Mouse (Mus musculus): ENCODE measurements around the gene Hap1. TPM values are rescaled to one million over a fixed set of nuclear protein-coding genes. Genes with fewer than 3 reads are reported as not detected.
"Not testable (repeated sequence)": the region's sequence is repeated elsewhere in the genome, so short reads cannot be mapped to it uniquely, and the experiment has no call there.

Hap1 gene
- polyA plus RNA-seq, 2 experiments = 0.06 to 0.23 TPM

DNA sequence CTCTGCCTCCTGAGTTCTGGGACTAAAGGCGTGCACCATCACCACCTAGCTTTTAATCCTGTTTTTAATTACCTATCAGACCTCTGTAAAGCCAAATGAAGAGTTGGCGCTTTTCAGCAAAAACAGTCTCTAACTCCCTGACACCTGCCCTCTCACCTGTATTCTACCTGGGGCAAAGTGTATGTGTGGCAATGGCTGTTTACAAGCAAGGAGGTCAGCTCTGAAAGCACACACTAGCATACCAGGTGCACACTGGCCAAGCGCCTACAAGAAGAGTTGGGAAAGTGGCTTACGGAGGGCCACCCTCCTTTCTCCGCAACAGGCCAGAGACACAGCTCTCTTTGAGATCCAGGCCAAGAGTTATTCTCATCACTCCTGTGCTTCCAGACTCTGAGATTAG, 40.5 kb downstream of the Hap1 start:
- Histone ChIP-seq H3K4me3 (ENCODE audit: insufficient read depth in 1 of 2, low read depth in 2 of 2, low read length in 2 of 2) (no peak overlapping the region), H3K9ac (replicated peaks) (no peak overlapping the region), H3K36me3 (replicated peaks; ENCODE audit: control insufficient read depth, insufficient read depth, low read depth) (no peaks in the 10 kb centered on the region; the same call in 1 of the 2 replicates), H3K27ac (no peak overlapping the region), H3K27me3 (ENCODE audit: control insufficient read depth, insufficient read depth, low read length) (no peaks in the 10 kb centered on the region), H3K9me3 (ENCODE audit: control insufficient read depth, low read length) (no peaks in the 10 kb centered on the region), H3K4me2 (ENCODE audit: low read depth) (no peak overlapping the region), H3K4me1 (replicated peaks; ENCODE audit: control insufficient read depth in 2 of 2, insufficient read depth in 2 of 2, low read length in 1 of 2) (peaks cover 13 to 25% of the 10 kb centered on the region in 2 experiments)
- no peak for DNase-seq (ENCODE audit: low read depth in 3 of 3, low spot score in 3 of 3)
- 84% methylated on average over 5 of the region's 5 CpGs for WGBS (ENCODE audit: insufficient replicate concordance)
- TF ChIP-seq EP300 (IDR thresholded peaks at IDR 0.05; ENCODE audit: low read depth) (no peak), CTCF (IDR thresholded peaks at IDR 0.05; ENCODE audit: low read depth) (no peak)
- ATAC-seq (ENCODE audit: insufficient read depth) = no peak

DNA sequence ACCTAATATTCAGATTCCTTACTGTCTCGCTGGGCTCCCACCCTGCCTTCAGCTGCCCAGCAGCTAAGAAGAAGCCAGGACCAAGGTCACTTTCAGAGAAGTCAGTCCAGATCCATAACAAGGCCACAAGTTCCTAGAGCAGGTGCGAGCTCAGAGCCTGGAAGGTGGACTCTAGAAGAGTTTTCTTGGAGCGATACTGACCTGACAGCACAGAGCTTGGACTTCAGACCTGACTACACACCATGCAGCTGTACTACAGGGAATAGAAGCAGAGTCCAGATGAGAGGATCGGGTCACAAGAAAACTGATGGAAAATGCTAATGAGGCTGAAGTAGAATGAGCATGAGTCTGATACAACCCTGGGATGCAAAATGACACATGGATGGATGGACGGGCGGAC, 42.5 kb downstream of the Hap1 start:
- Histone ChIP-seq H3K27ac (no peak overlapping the region), H3K9ac (replicated peaks) (no peak overlapping the region), H3K4me1 (replicated peaks; ENCODE audit: control insufficient read depth in 2 of 2, insufficient read depth in 2 of 2, low read length in 1 of 2) (peaks cover 9 to 16% of the 10 kb centered on the region in 2 experiments), H3K27me3 (ENCODE audit: control insufficient read depth, insufficient read depth, low read length) (no peaks in the 10 kb centered on the region), H3K4me3 (ENCODE audit: insufficient read depth in 1 of 2, low read depth in 2 of 2, low read length in 2 of 2) (no peak overlapping the region), H3K9me3 (ENCODE audit: control insufficient read depth, low read length) (no peaks in the 10 kb centered on the region), H3K36me3 (replicated peaks; ENCODE audit: control insufficient read depth, insufficient read depth, low read depth) (no peaks in the 10 kb centered on the region), H3K4me2 (ENCODE audit: low read depth) (no peak overlapping the region)
- TF ChIP-seq EP300 (IDR thresholded peaks at IDR 0.05; ENCODE audit: low read depth) = no peak
- TF ChIP-seq CTCF (IDR thresholded peaks at IDR 0.05; ENCODE audit: low read depth) = no peak
- ATAC-seq (ENCODE audit: insufficient read depth) (no peak), DNase-seq (ENCODE audit: low read depth in 3 of 3, low spot score in 3 of 3) (no peak)
- WGBS (ENCODE audit: insufficient replicate concordance) = 75% methylated on average over 6 of the region's 6 CpGs

- DNase-seq (ENCODE audit: low read depth in 3 of 3, low spot score in 3 of 3) (no peak), ATAC-seq (ENCODE audit: insufficient read depth) (no peak)
- TF ChIP-seq CTCF (IDR thresholded peaks at IDR 0.05; ENCODE audit: low read depth) (no peak), EP300 (IDR thresholded peaks at IDR 0.05; ENCODE audit: low read depth) (no peak)
- no peak overlapping the region for H3K9ac ChIP-seq (replicated peaks)
- H3K36me3 ChIP-seq (replicated peaks; ENCODE audit: control insufficient read depth, insufficient read depth, low read depth) = no peaks in the 10 kb centered on the region
- no peaks in the 10 kb centered on the region for H3K9me3 ChIP-seq (ENCODE audit: control insufficient read depth, low read length)
- H3K4me3 ChIP-seq (ENCODE audit: insufficient read depth in 1 of 2, low read depth in 2 of 2, low read length in 2 of 2) = no peak overlapping the region
- no peak overlapping the region for H3K4me2 ChIP-seq (ENCODE audit: low read depth)
- peaks cover 0 to 3% of the 10 kb centered on the region in 2 experiments; a peak in 1 of 4 replicates for H3K4me1 ChIP-seq (replicated peaks; ENCODE audit: control insufficient read depth in 2 of 2, insufficient read depth in 2 of 2, low read length in 1 of 2)
- WGBS (ENCODE audit: insufficient replicate concordance) = 35% methylated on average over 5 of the region's 5 CpGs
- no peak overlapping the region for H3K27ac ChIP-seq
- H3K27me3 ChIP-seq (ENCODE audit: control insufficient read depth, insufficient read depth, low read length) = no peaks in the 10 kb centered on the region
Observed at GRCm38 (mm10) chr11:100312096-100312679, 43.7 kb downstream of the Hap1 start.

- WGBS (ENCODE audit: insufficient replicate concordance) = 53% methylated on average over 1 of the region's 1 CpGs
- H3K4me1 ChIP-seq (replicated peaks; ENCODE audit: control insufficient read depth in 2 of 2, insufficient read depth in 2 of 2, low read length in 1 of 2) = peaks cover 0 to 2% of the 10 kb centered on the region in 2 experiments; a peak in 1 of 4 replicates
- H3K27me3 ChIP-seq (ENCODE audit: control insufficient read depth, insufficient read depth, low read length) = no peaks in the 10 kb centered on the region
- TF ChIP-seq EP300 (IDR thresholded peaks at IDR 0.05; ENCODE audit: low read depth) = no peak
- TF ChIP-seq CTCF (IDR thresholded peaks at IDR 0.05; ENCODE audit: low read depth) = no peak
- H3K27ac ChIP-seq = no peak overlapping the region
- no peak for ATAC-seq (ENCODE audit: insufficient read depth)
- H3K36me3 ChIP-seq (replicated peaks; ENCODE audit: control insufficient read depth, insufficient read depth, low read depth) = no peaks in the 10 kb centered on the region
- H3K4me2 ChIP-seq (ENCODE audit: low read depth) = no peak overlapping the region
- H3K9me3 ChIP-seq (ENCODE audit: control insufficient read depth, low read length) = no peaks in the 10 kb centered on the region
- no peak for DNase-seq (ENCODE audit: low read depth in 3 of 3, low spot score in 3 of 3)
- H3K9ac ChIP-seq (replicated peaks) = no peak overlapping the region
- no peak overlapping the region for H3K4me3 ChIP-seq (ENCODE audit: insufficient read depth in 1 of 2, low read depth in 2 of 2, low read length in 2 of 2)
Observed at GRCm38 (mm10) chr11:100311656-100312055, 44.3 kb downstream of the Hap1 start.

- H3K9me3 ChIP-seq (ENCODE audit: control insufficient read depth, low read length); H3K4me2 ChIP-seq (ENCODE audit: low read depth); H3K36me3 ChIP-seq (replicated peaks; ENCODE audit: control insufficient read depth, insufficient read depth, low read depth); H3K27me3 ChIP-seq (ENCODE audit: control insufficient read depth, insufficient read depth, low read length); DNase-seq (ENCODE audit: low read depth in 3 of 3, low spot score in 3 of 3); H3K4me3 ChIP-seq (ENCODE audit: insufficient read depth in 1 of 2, low read depth in 2 of 2, low read length in 2 of 2); ATAC-seq (ENCODE audit: insufficient read depth); H3K4me1 ChIP-seq (replicated peaks; ENCODE audit: control insufficient read depth in 2 of 2, insufficient read depth in 2 of 2, low read length in 1 of 2); H3K9ac ChIP-seq (replicated peaks); H3K27ac ChIP-seq: not testable (repeated sequence)
- 65% methylated on average over 6 of the region's 6 CpGs for whole genome bisulfite sequencing (ENCODE audit: insufficient replicate concordance)
Observed at GRCm38 (mm10) chr11:100308672-100309071, 47.3 kb downstream of the Hap1 start.
